Mouse (Mus musculus) thymus, adult 2 months (tissue): ENCODE measurements at regions not wholly inside any gene's neighbourhood (a gene's known extent, or its start where the extent isn't known, plus 50 kb on each side); places are given as distances from the start of the nearest gene placed in this dataset.

ENCODE experiments used
- CTCF ChIP-seq: fragments of 200-500 bp; IDR thresholded peaks from 2 replicates; pipeline ENCODE4 v1.5.1; 2012; ENCODE audit warnings: mild to moderate bottlenecking, control low read depth, low read length, moderate library complexity, borderline replicate concordance; ENCODE audit not compliant: control insufficient read depth, poor library complexity, insufficient read depth; ENCODE audit errors: extremely low read depth
- POLR2A ChIP-seq: fragments of 200-500 bp; IDR thresholded peaks from 2 replicates; pipeline ENCODE4 v1.6.1; 2012; ENCODE audit warnings: mild to moderate bottlenecking, low read length, control low read depth, moderate library complexity; ENCODE audit not compliant: control insufficient read depth, poor library complexity, insufficient read depth; ENCODE audit errors: extremely low read depth

GRCm38 (mm10) chr8:26906257-26906656 lies 70.9 kb upstream of the Zfp703 start:
- TF ChIP-seq CTCF (no peak), POLR2A (no peak)
